Mouse (Mus musculus): ENCODE measurements around the gene Tmem9b.

The Tmem9b gene

DNA sequence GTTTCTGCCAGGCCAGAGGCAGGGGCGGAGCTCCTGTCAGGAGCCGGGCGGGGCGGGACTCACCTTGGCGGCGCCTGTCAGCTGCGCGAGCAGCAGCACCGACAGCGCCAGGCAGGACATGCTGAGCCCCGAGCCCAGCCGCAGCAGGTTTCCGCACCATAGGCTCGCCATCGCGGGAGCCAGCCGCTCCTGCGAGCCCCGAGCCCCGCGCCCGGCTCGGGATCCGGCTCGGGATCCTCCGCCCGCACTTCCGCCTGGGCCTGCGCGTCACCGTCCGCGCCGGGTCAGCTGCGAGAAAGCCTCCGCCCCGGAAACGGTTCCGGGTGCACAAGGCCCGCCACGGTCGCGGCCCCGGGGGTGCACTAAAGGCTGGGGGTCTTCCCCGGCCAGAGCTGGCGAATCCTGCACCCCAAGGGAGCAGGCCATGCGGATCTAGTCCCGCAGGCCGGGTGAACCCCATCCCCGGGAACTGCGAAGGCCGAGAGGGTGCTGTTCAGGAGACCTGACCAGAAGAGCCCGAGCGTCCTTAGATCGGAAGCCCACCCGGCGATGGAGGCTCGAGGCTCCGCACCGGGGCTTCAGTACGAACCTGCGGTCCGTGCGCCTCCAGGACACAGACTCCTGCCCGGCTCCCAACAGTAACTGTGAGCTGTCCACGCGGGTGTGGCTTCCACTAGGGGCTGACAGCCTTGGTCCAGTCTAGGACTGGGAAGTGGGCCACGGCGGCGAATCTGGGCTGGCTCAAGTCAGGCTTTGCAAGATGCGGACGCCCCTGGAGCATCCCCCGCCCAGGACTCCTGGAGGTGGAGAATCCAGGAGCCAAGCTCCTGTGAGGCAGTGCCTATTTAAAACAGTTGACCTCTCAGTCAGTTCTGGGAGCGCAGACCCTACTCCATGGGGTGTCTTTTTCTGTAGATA lies at the start of gene Tmem9b:
Gene Tmem9b (minus strand): TSS at position 868 of the 918 bp plus-strand sequence.
- peak; percentile 58 for DNase-seq (ENCODE audit: low spot score)

GRCm38 (mm10) chr7:109800626-109801025 lies 48.0 kb upstream of the Tmem9b start:
- no peak for DNase-seq (ENCODE audit: low spot score)

- peak; percentile 34 for DNase-seq (ENCODE audit: low spot score)
Observed at GRCm38 (mm10) chr7:109799168-109799567, 46.5 kb upstream of the Tmem9b start.

GRCm38 (mm10) chr7:109795564-109795963 lies 42.9 kb upstream of the Tmem9b start:
- DNase-seq (ENCODE audit: low spot score), result no peak

- no peak for DNase-seq (ENCODE audit: low spot score)
Observed at GRCm38 (mm10) chr7:109794556-109794955, 41.9 kb upstream of the Tmem9b start.

DNA sequence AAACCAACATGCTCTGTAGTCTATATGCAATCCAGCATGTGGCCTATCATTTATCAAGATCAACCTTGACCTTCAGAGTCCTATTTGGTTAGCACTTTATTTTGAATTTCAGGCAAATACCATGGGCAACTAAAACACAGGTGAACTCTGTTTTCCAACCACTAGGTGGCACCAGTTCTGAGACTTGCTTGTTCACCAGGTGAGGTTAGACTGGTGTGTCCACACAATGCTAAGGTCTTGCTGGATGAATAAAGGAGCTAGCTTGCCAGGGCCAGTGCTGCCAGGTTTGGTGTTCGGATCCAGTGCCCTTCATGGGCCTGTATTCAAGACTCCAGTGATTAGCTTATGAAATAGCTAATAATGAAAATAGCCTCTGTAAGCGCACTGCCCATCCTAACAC lies 40.1 kb upstream of the Tmem9b start:
- no peak for DNase-seq (ENCODE audit: low spot score)

DNA sequence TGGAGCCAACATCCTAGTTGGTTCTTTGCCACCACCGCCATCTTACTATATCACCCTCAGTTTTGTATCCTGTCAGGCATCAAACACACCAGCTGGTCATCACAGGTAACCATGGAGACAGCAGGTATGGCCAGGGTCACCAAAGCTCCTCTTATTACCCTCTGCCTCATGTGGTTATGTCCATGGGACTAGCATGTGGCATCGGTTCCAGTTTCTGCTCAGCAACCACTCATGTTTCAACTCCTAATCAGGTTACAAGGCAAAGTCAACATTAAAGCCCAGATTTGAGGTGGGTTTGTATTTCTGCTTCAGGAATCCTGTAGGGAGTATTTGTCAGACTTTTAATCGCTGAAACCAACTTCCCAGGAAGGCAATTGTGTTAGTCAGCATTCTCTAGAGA lies 38.1 kb upstream of the Tmem9b start:
- no peak for DNase-seq (ENCODE audit: low spot score)

GRCm38 (mm10) chr7:109787860-109788259 lies 35.2 kb upstream of the Tmem9b start:
- no peak for DNase-seq (ENCODE audit: low spot score)

DNA sequence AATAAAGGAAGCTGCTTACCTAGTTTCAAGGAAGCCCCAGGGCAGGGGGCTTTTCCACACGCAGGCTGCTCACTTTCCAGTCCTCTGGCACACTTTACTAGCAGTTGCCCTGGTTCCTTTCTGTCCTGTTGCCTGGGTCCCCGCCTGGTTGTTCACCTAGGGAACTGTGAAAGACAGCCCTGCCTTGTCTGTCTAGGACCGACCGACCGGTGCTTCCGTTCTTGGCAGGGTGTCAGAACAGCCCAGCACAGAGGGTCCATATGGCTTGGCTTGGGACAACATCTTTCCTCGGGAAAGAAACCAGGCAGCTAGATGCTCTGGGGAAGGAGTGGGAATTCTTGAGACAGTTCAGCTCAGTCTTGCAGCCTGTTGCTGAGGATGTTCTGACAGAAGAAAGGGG lies 30.6 kb upstream of the Tmem9b start:
- no peak for DNase-seq (ENCODE audit: low spot score)

DNA sequence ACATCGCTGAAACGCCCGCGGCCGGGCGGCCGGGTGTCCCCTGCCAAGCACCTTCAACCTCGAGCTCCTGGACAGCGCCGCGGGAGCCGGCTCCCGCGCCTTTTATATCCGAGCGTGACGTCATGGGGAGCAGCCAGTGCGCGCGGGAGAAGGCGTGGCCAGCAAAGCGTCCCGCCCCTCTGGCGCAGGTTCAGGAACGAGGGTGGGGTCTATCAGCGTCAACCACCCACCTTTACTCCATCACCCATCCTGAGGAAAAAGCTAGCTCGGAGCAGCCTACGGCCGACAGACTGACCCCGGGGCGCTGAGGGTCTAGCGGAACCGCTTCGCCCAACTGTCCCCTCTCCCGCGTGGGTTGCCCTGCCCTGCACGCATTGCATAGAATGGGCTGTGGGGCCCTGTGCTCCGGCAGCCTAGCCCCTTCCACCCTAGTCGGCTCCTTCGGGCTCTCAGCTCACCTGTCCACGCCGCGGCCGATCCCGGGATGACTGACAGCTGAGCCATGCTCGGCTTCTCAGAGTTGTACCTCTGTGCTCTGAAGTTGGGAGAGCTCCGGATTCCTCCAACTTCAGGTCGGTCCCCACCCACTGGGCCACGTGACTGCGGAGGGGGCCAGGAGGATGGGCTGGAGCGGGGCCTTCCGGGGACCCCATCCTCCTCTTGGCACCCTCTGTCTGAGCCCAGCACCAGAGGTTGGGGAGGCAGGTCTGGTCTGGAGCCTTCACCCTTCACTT lies 29.0 kb upstream of the Tmem9b start, which contains the start of gene Nrip3:
Gene Nrip3 (minus strand): TSS at position 556 of the 734 bp plus-strand sequence.
- DNase-seq (ENCODE audit: low spot score), result no peak

DNA sequence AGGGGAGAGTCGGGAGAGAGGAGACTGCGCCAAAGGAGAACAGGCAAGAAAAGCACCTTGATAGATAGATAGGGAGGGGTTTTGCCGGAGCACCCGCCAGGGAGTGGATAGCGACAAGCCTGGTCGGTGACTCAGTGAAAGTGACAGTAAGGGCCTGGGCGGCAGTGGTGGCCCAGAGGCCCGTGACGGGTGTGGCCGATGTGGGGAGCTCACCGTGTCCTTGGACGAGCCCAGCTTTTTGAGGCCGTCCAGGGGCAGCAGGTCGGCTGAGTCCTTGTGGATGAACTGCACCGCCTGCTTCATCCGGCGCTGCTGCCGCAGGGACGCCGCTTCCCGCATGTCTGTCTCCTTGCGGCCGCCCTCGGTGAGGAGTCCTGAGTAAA lies 28.4 kb upstream of the Tmem9b start:
- DNase-seq (ENCODE audit: low spot score), result no peak

DNA sequence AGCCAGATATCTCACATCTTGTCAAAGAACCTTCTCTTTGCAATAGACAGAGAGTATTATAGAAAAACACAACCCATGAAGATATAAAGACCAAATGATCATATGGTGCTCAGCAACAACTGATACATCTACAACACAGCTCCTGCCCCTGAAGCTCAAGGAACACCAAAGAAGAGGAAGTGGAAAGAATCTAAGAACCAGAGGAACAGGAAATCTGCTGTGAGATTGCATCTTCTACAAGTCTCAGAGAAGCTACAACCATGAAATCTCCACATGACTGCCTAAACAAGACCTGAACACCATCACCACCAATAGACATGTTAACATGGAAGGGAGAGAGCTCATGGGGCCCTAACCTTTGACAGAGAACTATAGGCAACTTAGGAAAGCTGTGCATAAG lies 19.6 kb upstream of the Tmem9b start:
- DNase-seq (ENCODE audit: low spot score), result no peak

DNA sequence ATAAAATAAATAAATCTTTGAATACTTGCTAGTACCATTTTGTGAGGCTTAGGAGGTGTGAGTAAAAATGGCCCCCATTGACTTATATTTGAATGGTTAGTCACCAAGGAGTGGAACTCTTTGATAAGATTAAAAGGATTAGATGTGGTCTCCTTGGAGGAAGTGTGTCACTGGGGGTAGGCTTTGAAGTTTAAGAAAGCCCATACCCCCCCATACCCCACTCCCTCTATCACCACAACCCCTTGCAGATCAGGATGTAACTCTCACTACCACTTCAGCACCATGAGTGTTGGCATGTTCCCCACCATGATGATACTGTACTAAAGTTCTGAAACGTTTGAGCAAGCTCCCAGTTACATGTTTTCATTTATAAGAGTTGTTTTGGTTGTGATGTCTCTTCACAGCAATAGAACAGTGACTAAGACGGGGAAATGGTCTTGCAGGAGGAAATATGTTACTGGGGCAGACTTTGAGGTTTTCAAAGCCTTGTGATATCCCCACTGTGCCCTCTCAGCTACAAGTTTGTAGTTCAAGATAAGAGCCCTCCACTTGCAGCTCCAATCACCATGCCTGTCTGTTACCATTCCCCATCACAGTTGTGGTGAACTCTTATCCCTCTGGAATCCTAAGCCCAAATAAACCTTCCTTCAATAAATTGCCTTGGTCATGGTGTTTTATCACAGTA lies 16.2 kb upstream of the Tmem9b start:
- no peak for DNase-seq (ENCODE audit: low spot score)

GRCm38 (mm10) chr7:109767575-109768350 lies 15.1 kb upstream of the Tmem9b start:
- DNase-seq (ENCODE audit: low spot score), result no peak

DNA sequence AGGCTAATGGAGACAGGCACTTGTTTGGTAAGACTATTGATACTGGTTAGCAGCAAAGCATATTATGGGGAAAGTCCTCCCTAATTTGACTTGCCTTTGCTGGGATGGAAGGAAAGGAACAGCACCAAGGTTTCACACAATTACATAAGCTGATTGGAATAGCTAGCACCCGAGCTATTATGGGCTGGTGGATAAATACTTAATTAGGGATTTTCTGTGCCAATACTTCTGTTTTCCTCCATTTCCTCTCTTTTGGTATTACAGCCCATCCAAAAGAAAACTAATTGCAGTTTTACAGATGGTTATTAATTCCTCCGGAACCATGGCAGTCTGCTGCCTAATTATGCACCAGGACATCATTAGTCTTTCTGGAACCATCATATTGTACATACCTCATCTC lies 11.3 kb upstream of the Tmem9b start:
- DNase-seq (ENCODE audit: low spot score), result no peak

DNA sequence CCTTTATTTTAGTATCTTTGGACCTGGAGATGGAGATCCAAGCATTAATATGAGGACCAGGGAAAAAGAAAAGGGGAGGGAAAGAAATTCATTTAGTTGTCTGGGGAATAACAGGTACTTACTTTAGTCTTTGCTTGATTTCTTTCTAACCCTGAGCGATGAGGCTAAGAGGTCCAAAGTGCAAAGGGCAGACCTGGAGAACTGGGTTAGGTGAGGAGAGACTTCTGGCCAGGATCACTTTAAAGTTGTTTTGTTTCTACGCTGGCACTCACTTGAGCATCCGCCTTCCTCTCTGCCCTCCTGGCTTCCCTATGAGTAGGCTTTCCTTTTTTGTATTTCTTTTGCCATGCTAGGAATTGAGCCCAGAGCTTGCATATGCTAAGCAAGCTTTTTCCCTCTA lies 3.6 kb upstream of the Tmem9b start:
- no peak for DNase-seq (ENCODE audit: low spot score)

GRCm38 (mm10) chr7:109754034-109754433 lies 1.4 kb upstream of the Tmem9b start:
- no peak for DNase-seq (ENCODE audit: low spot score)

GRCm38 (mm10) chr7:109751427-109752007 lies 1.2 kb downstream of the Tmem9b start:
- DNase-seq (ENCODE audit: low spot score), result no peak

- no peak for DNase-seq (ENCODE audit: low spot score)
Observed at GRCm38 (mm10) chr7:109747747-109748146, 4.9 kb downstream of the Tmem9b start.

DNA sequence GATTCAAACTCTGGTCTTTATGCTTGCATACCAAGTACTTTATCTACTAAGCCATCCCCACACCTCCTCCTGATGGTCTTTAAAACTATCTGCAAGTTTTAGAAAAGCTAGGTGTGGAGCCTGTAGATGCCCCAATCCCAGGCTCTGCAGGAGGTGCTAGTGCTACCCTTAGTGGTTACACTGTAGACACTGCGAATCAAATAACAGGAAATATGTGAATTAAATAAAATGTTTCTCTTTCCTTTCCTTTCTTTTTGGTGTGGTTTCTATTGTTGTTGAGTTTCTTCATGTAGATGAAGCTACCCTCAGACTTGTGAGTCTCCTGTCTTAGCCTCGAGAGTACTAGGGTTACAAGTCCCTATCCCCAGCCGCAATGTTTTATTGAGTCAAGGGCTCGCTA lies 11.0 kb downstream of the Tmem9b start:
- DNase-seq (ENCODE audit: low spot score), result no peak

DNA sequence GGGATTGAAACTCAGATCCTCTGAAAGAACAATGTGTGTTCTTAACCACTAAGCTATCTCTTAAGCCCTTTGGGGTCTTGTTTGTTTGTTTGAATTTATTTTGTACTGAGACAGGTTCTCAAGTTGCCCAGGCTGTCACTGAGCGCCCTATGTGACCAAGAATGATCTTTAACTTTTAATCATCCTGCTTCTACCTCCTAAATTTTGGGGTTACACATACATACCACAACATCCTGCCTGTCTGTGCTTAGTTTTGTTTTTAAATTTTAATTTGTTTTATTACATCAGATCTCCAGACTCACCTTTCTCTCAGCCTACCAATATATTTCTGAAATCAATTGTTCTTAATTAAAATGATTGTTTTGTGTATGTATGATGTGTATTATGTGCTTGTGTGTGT lies 11.6 kb downstream of the Tmem9b start:
- no peak for DNase-seq (ENCODE audit: low spot score)

All from ovary, adult 18-20 months (tissue).